Mouse (Mus musculus) ES-Bruce4 (cell line): ENCODE results near the gene Upf3b.

Experiments
- EP300 ChIP-seq: IDR thresholded peaks from 2 replicates; pipeline ENCODE4 v1.6.1; 2011; ENCODE audit warnings: low read depth, low read length; ENCODE audit not compliant: insufficient read depth
- POLR2A ChIP-seq: IDR thresholded peaks from one replicate; pipeline ENCODE4 v1.8.1; 2011; ENCODE audit warnings: low read length; ENCODE audit not compliant: insufficient read depth

GRCm38 (mm10) chrX:37117085-37117484, 7.0 kb upstream of the Upf3b start:
- TF ChIP-seq EP300 (no peak), POLR2A (no peak)
